Mouse (Mus musculus): ENCODE results near the gene Thrb. TPM values are rescaled to one million over a fixed set of nuclear protein-coding genes. Genes with fewer than 3 reads are reported as not detected.

Thrb gene
- polyA plus RNA-seq, 1 experiment from 2014 or later = 0.20 TPM

DNA sequence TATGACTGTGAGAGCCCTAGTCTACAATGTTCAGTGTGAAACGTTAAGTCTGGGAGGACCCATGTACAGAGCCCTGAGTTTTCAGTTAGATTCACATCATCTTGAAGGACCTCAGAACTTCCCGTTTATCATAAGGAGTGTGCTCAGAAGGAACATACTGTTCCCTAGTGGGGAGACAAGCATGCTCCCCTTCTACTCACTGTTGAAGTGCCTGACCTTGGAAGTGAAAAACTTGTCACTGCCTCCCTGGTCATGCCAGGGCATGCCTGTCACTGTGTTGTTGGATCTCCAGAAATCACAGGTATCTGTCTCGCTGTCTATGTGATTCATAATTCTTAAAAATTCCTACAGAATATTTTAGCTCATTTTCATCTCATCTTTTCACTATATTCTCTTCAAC, 323.3 kb downstream of the Thrb start:
- no peak for ATAC-seq (ENCODE audit: low FRiP score, low TSS enrichment)
- no peaks in the 10 kb centered on the region for H3K4me1 ChIP-seq (ENCODE audit: control insufficient read depth, insufficient read depth, low read length)
- WGBS = 74% methylated on average over 3 of the region's 3 CpGs
- H3K9me3 ChIP-seq (ENCODE audit: control insufficient read depth, low read length) = no peaks in the 10 kb centered on the region
- H3K27ac ChIP-seq (ENCODE audit: low read depth, low read length) = no peak overlapping the region
- no peaks in the 10 kb centered on the region for H3K27me3 ChIP-seq (ENCODE audit: control insufficient read depth, insufficient read depth, low read length)
- H3K36me3 ChIP-seq (ENCODE audit: control insufficient read depth, insufficient read depth, low read length) = no peaks in the 10 kb centered on the region
- no peak overlapping the region for H3K9ac ChIP-seq (ENCODE audit: low read depth, low read length)
- no peak overlapping the region for H3K4me2 ChIP-seq (replicated peaks; ENCODE audit: low read depth, low read length)
- no peak overlapping the region for H3K4me3 ChIP-seq (ENCODE audit: low read length)

DNA sequence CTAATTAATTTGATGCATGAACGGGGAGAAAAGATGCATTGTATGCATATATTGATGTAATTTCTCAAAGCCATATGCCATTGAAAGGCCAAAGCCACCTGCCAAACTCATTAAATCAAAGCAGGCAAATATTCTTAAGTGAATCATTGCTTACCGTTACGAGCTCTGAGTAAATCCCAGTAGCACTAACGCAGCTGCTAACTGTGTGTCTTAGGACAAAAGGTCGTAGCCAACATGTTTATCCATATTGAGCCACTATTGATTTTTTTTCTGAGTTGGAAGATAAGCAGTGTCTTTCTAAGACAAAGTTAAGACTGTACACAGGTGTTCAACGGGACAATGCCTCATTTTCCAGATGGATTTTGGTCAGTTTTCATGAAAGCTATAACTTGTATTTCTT, 323.8 kb downstream of the Thrb start:
- Histone ChIP-seq H3K36me3 (ENCODE audit: control insufficient read depth, insufficient read depth, low read length) (no peaks in the 10 kb centered on the region), H3K27me3 (ENCODE audit: control insufficient read depth, insufficient read depth, low read length) (no peaks in the 10 kb centered on the region), H3K4me3 (ENCODE audit: low read length) (no peak overlapping the region), H3K9ac (ENCODE audit: low read depth, low read length) (no peak overlapping the region), H3K9me3 (ENCODE audit: control insufficient read depth, low read length) (no peaks in the 10 kb centered on the region), H3K4me1 (ENCODE audit: control insufficient read depth, insufficient read depth, low read length) (no peaks in the 10 kb centered on the region), H3K27ac (ENCODE audit: low read depth, low read length) (no peak overlapping the region), H3K4me2 (replicated peaks; ENCODE audit: low read depth, low read length) (no peak overlapping the region)
- no peak for ATAC-seq (ENCODE audit: low FRiP score, low TSS enrichment)
- WGBS = 69% methylated on average over 6 of the region's 6 CpGs

DNA sequence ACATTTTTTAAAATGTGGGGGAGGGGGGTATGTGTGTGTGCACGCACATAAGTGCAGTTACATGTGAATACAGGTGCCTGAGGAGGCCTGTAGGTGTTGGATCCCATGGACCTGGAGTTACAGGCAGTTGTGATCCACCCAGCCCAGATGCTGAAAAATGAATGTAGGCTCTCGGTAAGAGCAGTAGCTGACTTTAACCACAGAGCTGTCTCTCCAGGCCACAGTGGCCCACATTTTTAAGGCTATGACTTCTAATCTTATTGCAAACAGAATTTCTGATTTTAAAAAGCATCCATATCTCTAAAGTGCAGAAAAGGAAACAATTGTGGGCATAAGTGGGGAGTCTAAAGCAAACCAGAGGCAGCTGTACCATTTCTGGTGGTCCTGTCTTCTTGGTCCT, 328.5 kb downstream of the Thrb start:
- Histone ChIP-seq H3K36me3 (ENCODE audit: control insufficient read depth, insufficient read depth, low read length) (no peaks in the 10 kb centered on the region), H3K27ac (ENCODE audit: low read depth, low read length) (no peak overlapping the region), H3K9ac (ENCODE audit: low read depth, low read length) (no peak overlapping the region), H3K4me1 (ENCODE audit: control insufficient read depth, insufficient read depth, low read length) (no peaks in the 10 kb centered on the region), H3K27me3 (ENCODE audit: control insufficient read depth, insufficient read depth, low read length) (no peaks in the 10 kb centered on the region), H3K9me3 (ENCODE audit: control insufficient read depth, low read length) (no peaks in the 10 kb centered on the region), H3K4me2 (replicated peaks; ENCODE audit: low read depth, low read length) (no peak overlapping the region), H3K4me3 (ENCODE audit: low read length) (no peak overlapping the region)
- 95% methylated on average over 2 of the region's 2 CpGs for WGBS
- no peak for ATAC-seq (ENCODE audit: low FRiP score, low TSS enrichment)

DNA sequence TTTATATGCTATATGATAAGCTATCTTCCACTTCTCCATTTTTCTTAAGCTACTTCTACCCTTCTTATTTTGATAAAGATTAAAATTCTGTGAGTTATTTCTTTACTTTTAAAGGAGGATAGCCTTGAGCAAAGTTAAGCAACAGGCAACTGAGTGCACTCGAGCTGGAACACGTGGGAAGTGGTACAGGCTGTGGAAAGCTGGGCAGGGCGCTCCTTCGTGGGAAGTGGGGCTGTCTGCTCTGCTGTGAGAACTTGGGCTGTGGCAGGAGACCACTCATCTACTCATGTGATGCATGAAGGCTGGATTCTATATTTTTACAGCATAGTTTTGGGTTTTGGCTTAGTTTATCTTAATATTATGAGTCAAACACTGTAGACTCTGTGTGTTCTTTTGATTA, 329.1 kb downstream of the Thrb start:
- ATAC-seq (ENCODE audit: low FRiP score, low TSS enrichment) = no peak

DNA sequence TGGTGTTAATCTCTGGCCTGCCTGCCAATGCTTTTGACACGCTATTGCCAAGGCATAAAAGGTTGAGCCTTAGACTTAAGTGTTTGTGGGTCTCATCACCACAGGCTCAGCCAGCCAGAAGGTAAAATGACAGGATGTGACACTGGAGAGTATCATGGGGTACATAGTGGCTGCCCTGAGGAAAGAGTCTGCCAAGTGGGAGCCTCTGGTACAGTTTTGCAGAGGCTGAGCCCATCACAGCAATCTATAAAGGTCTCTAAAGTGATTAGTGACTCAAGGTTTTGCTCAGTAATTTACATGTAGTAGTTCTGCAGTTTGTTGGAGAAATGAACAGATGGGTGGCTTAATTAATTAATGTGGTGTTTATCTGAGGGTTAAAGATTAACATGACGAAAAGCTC, 330.1 kb downstream of the Thrb start:
- Histone ChIP-seq H3K27ac (ENCODE audit: low read depth, low read length) (no peak overlapping the region), H3K4me3 (ENCODE audit: low read length) (no peak overlapping the region), H3K27me3 (ENCODE audit: control insufficient read depth, insufficient read depth, low read length) (no peaks in the 10 kb centered on the region), H3K4me2 (replicated peaks; ENCODE audit: low read depth, low read length) (no peak overlapping the region), H3K9ac (ENCODE audit: low read depth, low read length) (no peak overlapping the region), H3K4me1 (ENCODE audit: control insufficient read depth, insufficient read depth, low read length) (no peaks in the 10 kb centered on the region), H3K9me3 (ENCODE audit: control insufficient read depth, low read length) (no peaks in the 10 kb centered on the region), H3K36me3 (ENCODE audit: control insufficient read depth, insufficient read depth, low read length) (no peaks in the 10 kb centered on the region)
- ATAC-seq (ENCODE audit: low FRiP score, low TSS enrichment) = no peak
- WGBS = 71% methylated on average over 2 of the region's 2 CpGs

More for the DNA sequence above, 329.1 kb downstream of the Thrb start:
- H3K4me3 ChIP-seq (ENCODE audit: low read length) = no peak overlapping the region
- no peak overlapping the region for H3K4me2 ChIP-seq (replicated peaks; ENCODE audit: low read depth, low read length)
- no peak overlapping the region for H3K9ac ChIP-seq (ENCODE audit: low read depth, low read length)
- H3K9me3 ChIP-seq (ENCODE audit: control insufficient read depth, low read length) = no peaks in the 10 kb centered on the region
- no peak overlapping the region for H3K27ac ChIP-seq (ENCODE audit: low read depth, low read length)
- WGBS = 81% methylated on average over 4 of the region's 4 CpGs
- H3K4me1 ChIP-seq (ENCODE audit: control insufficient read depth, insufficient read depth, low read length) = no peaks in the 10 kb centered on the region
- no peaks in the 10 kb centered on the region for H3K27me3 ChIP-seq (ENCODE audit: control insufficient read depth, insufficient read depth, low read length)
- no peaks in the 10 kb centered on the region for H3K36me3 ChIP-seq (ENCODE audit: control insufficient read depth, insufficient read depth, low read length)

DNA sequence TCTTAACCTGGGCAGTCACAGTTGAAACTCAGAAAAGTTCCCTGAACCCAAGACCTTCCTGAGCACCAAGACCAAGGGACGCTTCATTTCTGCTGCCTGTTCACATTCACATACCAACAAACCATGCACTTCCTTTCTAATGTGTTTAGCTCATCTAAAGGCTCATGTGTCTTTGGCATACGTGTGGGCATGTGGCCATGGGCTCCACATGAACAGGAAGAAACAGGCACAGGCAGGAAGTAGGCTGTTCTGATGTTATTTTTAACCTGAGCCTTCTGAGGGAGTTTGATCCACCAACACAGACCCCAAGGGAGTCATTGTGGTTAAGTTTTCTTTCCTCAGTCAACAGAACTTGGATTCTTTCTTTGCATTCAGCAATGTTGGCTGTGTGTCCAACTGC, 341.8 kb downstream of the Thrb start:
- Histone ChIP-seq H3K36me3 (ENCODE audit: control insufficient read depth, insufficient read depth, low read length) (no peaks in the 10 kb centered on the region), H3K9ac (ENCODE audit: low read depth, low read length) (no peak overlapping the region), H3K4me1 (ENCODE audit: control insufficient read depth, insufficient read depth, low read length) (no peaks in the 10 kb centered on the region), H3K27me3 (ENCODE audit: control insufficient read depth, insufficient read depth, low read length) (no peaks in the 10 kb centered on the region), H3K9me3 (ENCODE audit: control insufficient read depth, low read length) (no peaks in the 10 kb centered on the region), H3K4me3 (ENCODE audit: low read length) (no peak overlapping the region), H3K4me2 (replicated peaks; ENCODE audit: low read depth, low read length) (no peak overlapping the region), H3K27ac (ENCODE audit: low read depth, low read length) (no peak overlapping the region)
- WGBS = 55% methylated on average over 2 of the region's 2 CpGs
- ATAC-seq (ENCODE audit: low FRiP score, low TSS enrichment) = no peak

DNA sequence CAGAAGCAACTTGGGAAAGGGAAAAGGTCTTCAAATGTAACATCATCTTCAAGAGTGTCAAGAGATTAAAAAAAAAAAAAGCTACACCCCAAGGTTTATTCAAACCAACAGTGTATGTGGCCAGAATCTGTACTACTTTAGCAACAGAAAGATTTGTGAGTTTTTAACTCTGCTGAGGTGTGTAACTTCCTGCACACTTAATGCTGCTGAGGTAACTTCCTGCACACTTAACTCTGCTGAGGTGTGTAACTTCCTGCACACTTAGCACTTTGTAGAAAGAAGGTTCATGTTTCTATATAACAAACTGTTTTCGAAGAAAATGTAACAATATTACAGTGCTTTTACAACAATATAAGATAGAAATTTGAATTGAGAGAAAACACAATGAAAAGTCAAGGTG, 343.6 kb downstream of the Thrb start:
- H3K4me3 ChIP-seq (ENCODE audit: low read length) = no peak overlapping the region
- H3K9me3 ChIP-seq (ENCODE audit: control insufficient read depth, low read length) = no peaks in the 10 kb centered on the region
- H3K27me3 ChIP-seq (ENCODE audit: control insufficient read depth, insufficient read depth, low read length) = no peaks in the 10 kb centered on the region
- no peaks in the 10 kb centered on the region for H3K36me3 ChIP-seq (ENCODE audit: control insufficient read depth, insufficient read depth, low read length)
- no peak overlapping the region for H3K27ac ChIP-seq (ENCODE audit: low read depth, low read length)
- ATAC-seq (ENCODE audit: low FRiP score, low TSS enrichment) = no peak
- 84% methylated on average over 1 of the region's 1 CpGs for WGBS
- no peaks in the 10 kb centered on the region for H3K4me1 ChIP-seq (ENCODE audit: control insufficient read depth, insufficient read depth, low read length)
- no peak overlapping the region for H3K9ac ChIP-seq (ENCODE audit: low read depth, low read length)
- no peak overlapping the region for H3K4me2 ChIP-seq (replicated peaks; ENCODE audit: low read depth, low read length)

DNA sequence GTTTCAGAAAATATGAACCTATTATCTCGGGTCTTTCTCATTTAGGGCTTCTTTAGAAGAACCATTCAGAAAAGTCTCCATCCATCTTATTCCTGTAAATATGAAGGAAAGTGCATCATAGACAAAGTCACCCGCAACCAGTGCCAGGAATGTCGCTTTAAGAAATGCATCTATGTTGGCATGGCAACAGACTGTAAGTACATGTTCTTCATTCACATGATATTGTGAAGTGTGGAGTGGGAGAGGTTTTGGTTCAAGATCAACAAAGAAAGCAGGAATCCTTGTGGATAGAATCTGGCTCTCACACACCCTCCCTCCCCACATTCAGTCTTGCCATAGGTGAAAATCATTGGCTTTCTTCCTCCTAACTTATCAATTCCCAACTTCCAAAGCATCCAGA, 348.5 kb downstream of the Thrb start:
- Histone ChIP-seq H3K27ac (ENCODE audit: low read depth, low read length) (no peak overlapping the region), H3K4me3 (ENCODE audit: low read length) (no peak overlapping the region), H3K4me2 (replicated peaks; ENCODE audit: low read depth, low read length) (no peak overlapping the region), H3K9ac (ENCODE audit: low read depth, low read length) (no peak overlapping the region), H3K36me3 (ENCODE audit: control insufficient read depth, insufficient read depth, low read length) (no peaks in the 10 kb centered on the region), H3K4me1 (ENCODE audit: control insufficient read depth, insufficient read depth, low read length) (no peaks in the 10 kb centered on the region), H3K9me3 (ENCODE audit: control insufficient read depth, low read length) (no peaks in the 10 kb centered on the region), H3K27me3 (ENCODE audit: control insufficient read depth, insufficient read depth, low read length) (no peaks in the 10 kb centered on the region)
- ATAC-seq (ENCODE audit: low FRiP score, low TSS enrichment) = no peak
- WGBS = 88% methylated on average over 3 of the region's 3 CpGs

DNA sequence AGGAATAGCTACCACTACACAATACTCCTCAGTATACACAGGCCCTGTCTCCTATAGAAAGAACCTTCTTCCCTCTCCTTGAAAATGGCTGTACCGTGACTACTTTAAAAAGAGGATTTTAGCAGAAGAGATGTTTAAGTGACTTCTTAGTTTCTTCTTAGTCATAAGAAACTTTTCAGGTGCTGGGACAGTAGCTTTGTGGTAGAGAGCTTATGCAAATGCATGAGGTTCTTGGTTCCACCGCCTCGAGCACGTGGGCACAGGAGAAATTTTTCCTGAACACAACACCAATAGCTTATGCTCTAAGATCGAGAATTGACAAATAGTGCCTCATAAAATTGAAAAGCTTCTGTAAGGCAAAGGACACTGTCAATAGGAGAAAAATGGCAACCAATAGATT, 356.5 kb downstream of the Thrb start:
- no peak overlapping the region for H3K4me3 ChIP-seq (ENCODE audit: low read length)
- H3K4me1 ChIP-seq (ENCODE audit: control insufficient read depth, insufficient read depth, low read length) = no peaks in the 10 kb centered on the region
- H3K36me3 ChIP-seq (ENCODE audit: control insufficient read depth, insufficient read depth, low read length) = no peaks in the 10 kb centered on the region
- H3K9ac ChIP-seq (ENCODE audit: low read depth, low read length) = no peak overlapping the region
- H3K4me2 ChIP-seq (replicated peaks; ENCODE audit: low read depth, low read length) = no peak overlapping the region
- H3K27me3 ChIP-seq (ENCODE audit: control insufficient read depth, insufficient read depth, low read length) = no peaks in the 10 kb centered on the region
- 86% methylated on average over 5 of the region's 5 CpGs for WGBS
- no peaks in the 10 kb centered on the region for H3K9me3 ChIP-seq (ENCODE audit: control insufficient read depth, low read length)
- no peak for ATAC-seq (ENCODE audit: low FRiP score, low TSS enrichment)
- no peak overlapping the region for H3K27ac ChIP-seq (ENCODE audit: low read depth, low read length)

DNA sequence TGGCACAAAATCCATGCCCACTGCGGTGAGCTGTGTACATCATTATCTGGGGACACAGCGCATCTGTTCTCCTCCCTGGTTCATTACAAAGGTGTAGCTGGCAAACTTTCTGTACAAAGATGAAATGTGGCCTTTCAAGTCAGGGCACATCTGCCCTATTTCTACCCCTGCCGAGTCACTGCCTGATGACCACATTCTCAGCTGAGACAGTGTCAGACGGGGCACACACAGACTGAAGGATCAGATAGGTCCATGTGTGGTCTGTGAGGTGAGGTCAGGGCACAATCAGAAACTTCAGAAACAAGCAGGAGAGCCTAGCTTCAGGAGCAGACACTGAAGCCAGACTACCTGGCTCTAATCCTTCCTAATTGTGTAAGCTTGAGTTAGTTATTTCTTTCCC, 360.1 kb downstream of the Thrb start:
- Histone ChIP-seq H3K4me1 (ENCODE audit: control insufficient read depth, insufficient read depth, low read length) (no peaks in the 10 kb centered on the region), H3K27me3 (ENCODE audit: control insufficient read depth, insufficient read depth, low read length) (no peaks in the 10 kb centered on the region), H3K9me3 (ENCODE audit: control insufficient read depth, low read length) (no peaks in the 10 kb centered on the region), H3K36me3 (ENCODE audit: control insufficient read depth, insufficient read depth, low read length) (no peaks in the 10 kb centered on the region), H3K9ac (ENCODE audit: low read depth, low read length) (no peak overlapping the region), H3K4me3 (ENCODE audit: low read length) (no peak overlapping the region), H3K4me2 (replicated peaks; ENCODE audit: low read depth, low read length) (no peak overlapping the region), H3K27ac (ENCODE audit: low read depth, low read length) (no peak overlapping the region)
- ATAC-seq (ENCODE audit: low FRiP score, low TSS enrichment) = no peak
- 86% methylated on average over 4 of the region's 4 CpGs for WGBS
